Mouse (Mus musculus) olfactory bulb, adult 2 months (tissue): ENCODE data around the gene Commd6.

Source experiments
- CTCF ChIP-seq: fragments of 200-500 bp; IDR thresholded peaks from 2 replicates; pipeline ENCODE4 v1.5.1; 2012; ENCODE audit warnings: low read depth, mild to moderate bottlenecking, low read length, moderate library complexity; ENCODE audit not compliant: insufficient read depth
- POLR2A ChIP-seq: fragments of 200-500 bp; IDR thresholded peaks from 2 replicates; pipeline ENCODE4 v1.6.1; 2012; ENCODE audit warnings: mild to moderate bottlenecking, low read depth, low read length, moderate library complexity; ENCODE audit not compliant: insufficient read depth

GRCm38 (mm10) chr14:101616178-101616577 is 24.3 kb downstream of the Commd6 start:
- no peak for TF ChIP-seq CTCF
- TF ChIP-seq POLR2A: no peak
